ENCODE assay signal across 27 mouse cellular contexts in genomic region chr3:153433010-153433409, GRCm38 (mm10).
DNase-seq lines count a peak whose midpoint lies in the region; ATAC-seq and TF ChIP-seq lines count a peak whose summit lies in the region.
"Had no signal": no experiment of that assay in that cellular context is flagged by ENCODE, and none has a peak within 500 bp of the region (broad histone marks: within the 10 kb centered on the region; RNA-seq: fewer than 3 reads in every experiment).

No protein-coding gene starts in this region.

- H3K36me3 ChIP-seq in hindbrain, embryonic 11.5 days (ENCODE audit: control insufficient read depth, insufficient read depth, low read length), result no peaks in the 10 kb centered on the region
- no peaks in the 10 kb centered on the region for H3K36me3 ChIP-seq in hindbrain, embryonic 10.5 days
- H3K36me3 ChIP-seq in kidney, postnatal 0 days (ENCODE audit: insufficient read depth, low read length), result no peaks in the 10 kb centered on the region
- H3K36me3 ChIP-seq: intestine, embryonic 15.5 days; liver, embryonic 15.5 days; stomach, embryonic 15.5 days had no signal

- DNase-seq in hindbrain, embryonic 11.5 days (ENCODE audit: low spot score), result no peak
- no peak for DNase-seq in hindbrain, embryonic 10.5 days (ENCODE audit: low spot score)
- peak; percentile 89 for DNase-seq in kidney, postnatal 0 days (ENCODE audit: low spot score)
- DNase-seq in kidney, postnatal 25 days, result no peak
- peak; percentile 13 for DNase-seq in retina, embryonic 14.5 days (ENCODE audit: low spot score)
- DNase-seq in retina, postnatal 1 day, result no peak
- DNase-seq in mesoderm, embryonic 11.5 days (ENCODE audit: low read depth, low spot score), result peak; percentile 52
- DNase-seq in testis, postnatal 14 days (ENCODE audit: low spot score), result no peak
- DNase-seq: adrenal gland, postnatal 10 days; cerebellum, adult 8-10 months; gastrocnemius, postnatal 25 days; heart, adult 11 months; heart, postnatal 4 days; kidney, postnatal 36 days; layer of hippocampus, postnatal 36 days; lung, embryonic 14.5 days; lung, postnatal 14 days; right cerebral cortex, postnatal 25 days; thymus, postnatal 14 days had no signal

- peak; percentile 39; the same call in 1 of the 2 replicates for ATAC-seq in hindbrain, embryonic 11.5 days (ENCODE audit: low FRiP score)
- peak; percentile 43; the same call in 1 of the 2 replicates for ATAC-seq in kidney, postnatal 0 days (replicated peaks; ENCODE audit: low FRiP score, low read depth)
- ATAC-seq: forebrain, embryonic 13.5 days; intestine, embryonic 15.5 days; Patski had no signal

- no peak overlapping the region for H3K4me2 ChIP-seq in hindbrain, embryonic 11.5 days (replicated peaks; ENCODE audit: low read depth, low read length)
- H3K4me2 ChIP-seq in kidney, postnatal 0 days (ENCODE audit: low read length), result no peak overlapping the region
- H3K4me2 ChIP-seq: forebrain, embryonic 13.5 days; heart, embryonic 11.5 days; intestine, embryonic 15.5 days; liver, embryonic 15.5 days; lung, embryonic 14.5 days; midbrain, embryonic 11.5 days; stomach, embryonic 15.5 days had no signal

- no peaks in the 10 kb centered on the region for H3K27me3 ChIP-seq in hindbrain, embryonic 11.5 days (ENCODE audit: control insufficient read depth, insufficient read depth, low read length)
- H3K27me3 ChIP-seq in hindbrain, embryonic 10.5 days (ENCODE audit: insufficient read depth, poor library complexity, severe bottlenecking), result no peaks in the 10 kb centered on the region
- H3K27me3 ChIP-seq in kidney, postnatal 0 days (ENCODE audit: insufficient read depth, low read length), result no peaks in the 10 kb centered on the region
- H3K27me3 ChIP-seq: forebrain, embryonic 13.5 days; intestine, embryonic 15.5 days; liver, embryonic 15.5 days; Patski; stomach, embryonic 15.5 days had no signal

- no peak overlapping the region for H3K4me3 ChIP-seq in hindbrain, embryonic 11.5 days (ENCODE audit: low read depth, low read length)
- H3K4me3 ChIP-seq in hindbrain, embryonic 10.5 days, result no peak overlapping the region
- H3K4me3 ChIP-seq in kidney, postnatal 0 days (replicated peaks; ENCODE audit: low read depth, low read length), result no peak overlapping the region
- H3K4me3 ChIP-seq: forebrain, embryonic 13.5 days; intestine, embryonic 15.5 days; liver, embryonic 15.5 days; myocyte; stomach, embryonic 15.5 days had no signal

- WGBS in hindbrain, embryonic 11.5 days, result 69% methylated on average over 8 of the region's 8 CpGs
- 66% methylated on average over 8 of the region's 8 CpGs for WGBS in hindbrain, embryonic 10.5 days
- WGBS in kidney, postnatal 0 days, result 28% methylated on average over 8 of the region's 8 CpGs

- H3K9me3 ChIP-seq in hindbrain, embryonic 11.5 days (ENCODE audit: control insufficient read depth, low read length), result no peaks in the 10 kb centered on the region
- no peaks in the 10 kb centered on the region for H3K9me3 ChIP-seq in hindbrain, embryonic 10.5 days
- H3K9me3 ChIP-seq in kidney, postnatal 0 days (replicated peaks; ENCODE audit: low read length), result no peaks in the 10 kb centered on the region
- H3K9me3 ChIP-seq: forebrain, embryonic 13.5 days; intestine, embryonic 15.5 days; liver, embryonic 15.5 days; stomach, embryonic 15.5 days had no signal

- H3K4me1 ChIP-seq in hindbrain, embryonic 11.5 days (replicated peaks; ENCODE audit: control insufficient read depth, insufficient read depth, low read length), result no peaks in the 10 kb centered on the region
- peaks cover 22% of the 10 kb centered on the region for H3K4me1 ChIP-seq in hindbrain, embryonic 10.5 days (replicated peaks)
- no peaks in the 10 kb centered on the region for H3K4me1 ChIP-seq in kidney, postnatal 0 days (replicated peaks; ENCODE audit: insufficient read depth, low read length)
- H3K4me1 ChIP-seq: intestine, embryonic 15.5 days; stomach, embryonic 15.5 days had no signal

- H3K27ac ChIP-seq in hindbrain, embryonic 11.5 days (ENCODE audit: low read depth, low read length), result no peak overlapping the region
- H3K27ac ChIP-seq in hindbrain, embryonic 10.5 days, result no peak overlapping the region
- no peak overlapping the region for H3K27ac ChIP-seq in kidney, postnatal 0 days
- H3K27ac ChIP-seq: intestine, embryonic 15.5 days; liver, embryonic 15.5 days; stomach, embryonic 15.5 days had no signal

- H3K9ac ChIP-seq in hindbrain, embryonic 11.5 days (ENCODE audit: low read depth, low read length), result no peak overlapping the region
- no peak overlapping the region for H3K9ac ChIP-seq in kidney, postnatal 0 days (ENCODE audit: low read depth, low read length)
- H3K9ac ChIP-seq: forebrain, embryonic 13.5 days; intestine, embryonic 15.5 days; liver, embryonic 15.5 days; lung, embryonic 14.5 days; stomach, embryonic 15.5 days had no signal

- no peak for TF ChIP-seq CTCF in kidney, postnatal 0 days (IDR thresholded peaks at IDR 0.05; ENCODE audit: low read depth)

Comparison
In these comparisons a context has a peak if more than half of its experiments do, and no peak if none do; other contexts are left out.
1. DNase-seq: peak in kidney, postnatal 0 days (single experiment), retina, embryonic 14.5 days (single experiment) and mesoderm, embryonic 11.5 days (single experiment); none in hindbrain, embryonic 11.5 days (single experiment), hindbrain, embryonic 10.5 days (single experiment), kidney, postnatal 25 days (0 of 2), retina, postnatal 1 day (single experiment) and testis, postnatal 14 days (single experiment).